Mouse (Mus musculus) cerebellum, adult 9-11 months (tissue): ENCODE results near the gene Gm3383.
"Not testable (repeated sequence)": the region's sequence is repeated elsewhere in the genome, so short reads cannot be mapped to it uniquely, and the experiment has no call there.

ENCODE experiments used
- DNase-seq: peaks from one replicate; pipeline ENCODE4 v3.0.0; 2022

Gm3383 gene

GRCm38 (mm10) chr14:5807882-5808281, at the start of gene Gm3383:
Gm3383 (minus strand) TSS chr14:5807982.
- not testable (repeated sequence) for DNase-seq

GRCm38 (mm10) chr14:5855911-5856310, 48.1 kb upstream of the Gm3383 start:
- not testable (repeated sequence) for DNase-seq

- not testable (repeated sequence) for DNase-seq
These were observed 22.4 kb upstream of the Gm3383 start, which contains the start of gene Gm3424 for GRCm38 (mm10) chr14:5830229-5830628. Gm3424 (minus strand) TSS chr14:5830329.

GRCm38 (mm10) chr14:5812699-5813356, 5.0 kb upstream of the Gm3383 start:
- DNase-seq, result not testable (repeated sequence)

DNA sequence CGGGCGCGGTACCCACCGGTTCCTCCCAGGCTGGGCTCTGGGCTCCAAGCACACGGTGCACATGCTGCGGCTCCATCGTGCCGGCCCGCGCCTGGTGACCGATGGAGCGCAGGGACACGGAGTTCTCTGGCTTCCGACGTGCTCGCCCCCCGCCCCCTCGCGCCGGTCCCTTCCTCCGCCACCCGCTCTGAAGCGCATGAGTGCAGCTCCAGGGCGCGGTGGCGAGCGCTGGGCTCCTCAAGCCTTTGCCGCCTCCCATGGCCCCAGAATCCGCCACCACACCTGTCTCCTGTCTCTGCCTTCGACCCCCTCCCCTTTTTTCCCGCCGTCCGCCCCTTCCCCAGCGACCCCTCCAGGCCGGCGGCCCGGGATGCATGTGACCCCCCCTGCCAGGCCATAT, 66.3 kb downstream of the Gm3383 start, which contains the start of gene Gm3373:
Gene Gm3373 (minus strand): TSS at position 101 of the 400 bp plus-strand sequence.
- not testable (repeated sequence) for DNase-seq

DNA sequence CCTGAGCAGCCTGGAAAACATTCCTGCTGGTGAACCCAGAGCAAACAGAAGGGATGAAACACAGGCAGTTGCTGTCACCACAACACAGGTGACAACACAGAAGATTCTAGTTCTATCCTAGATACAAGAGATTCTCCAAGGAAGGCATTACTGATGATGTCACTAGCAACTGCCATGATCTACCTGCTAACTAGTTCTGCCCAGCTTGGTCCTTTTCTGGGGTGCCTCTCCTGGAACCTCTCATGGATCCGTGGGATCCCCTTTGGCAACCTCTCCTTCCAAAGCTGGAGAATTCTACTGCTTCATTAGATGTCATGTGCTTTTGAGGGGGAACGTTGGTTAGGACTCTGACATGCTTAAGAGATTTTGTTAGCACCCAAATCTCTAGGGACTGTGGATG, 120.4 kb downstream of the Gm3383 start, which contains the start of gene Gm9603:
Gene Gm9603 (minus strand): TSS at position 101 of the 400 bp plus-strand sequence.
- DNase-seq, result not testable (repeated sequence)

DNA sequence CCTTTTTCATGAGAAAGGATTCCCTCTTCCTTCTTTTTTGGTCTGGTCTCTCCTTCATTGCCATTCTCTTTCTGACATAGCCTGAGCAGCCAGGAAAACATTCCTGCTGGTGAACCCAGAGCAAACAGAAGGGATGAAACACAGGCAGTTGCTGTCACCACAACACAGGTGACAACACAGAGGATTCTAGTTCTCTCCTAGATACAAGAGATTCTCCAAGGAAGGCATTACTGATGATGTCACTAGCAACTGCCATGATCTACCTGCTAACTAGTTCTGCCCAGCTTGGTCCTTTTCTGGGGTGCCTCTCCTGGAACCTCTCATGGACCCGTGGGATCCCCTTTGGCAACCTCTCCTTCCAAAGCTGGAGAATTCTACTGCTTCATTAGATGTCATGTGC, 174.9 kb downstream of the Gm3383 start, which contains the start of gene Gm8265:
Gene Gm8265 (minus strand): TSS at position 101 of the 400 bp plus-strand sequence.
- DNase-seq, result not testable (repeated sequence)
